Mouse (Mus musculus) limb, embryonic 14.5 days (tissue): ENCODE results near the gene Btn2a2. TPM values are rescaled to one million over a fixed set of nuclear protein-coding genes. Genes with fewer than 3 reads are reported as not detected.

Experiments used
- ATAC-seq: fragments of 200-750 bp; cut with Nextera tagmentation; 2 replicates; pipeline ENCODE4 v1.8.0; 2017; ENCODE audit warnings: low read depth, moderate number of reproducible peaks, moderate TSS enrichment; ENCODE audit not compliant: low FRiP score
- DNase-seq: peaks from one replicate; pipeline ENCODE4 v3.0.0-alpha.2; 2015; ENCODE audit warnings: low spot score
- H3K27ac ChIP-seq: fragments of 300-500 bp; sonication (generic); replicated peaks from 2 replicates; pipeline ENCODE4 v1.5.1; 2014; ENCODE audit warnings: low read depth, mild to moderate bottlenecking, low read length, moderate library complexity, mixed read lengths
- H3K27me3 ChIP-seq: fragments of 300-500 bp; sonication (generic); 2 replicates; pipeline ENCODE4 v1.6.1; 2014; ENCODE audit warnings: low read length, mixed read lengths; ENCODE audit not compliant: control insufficient read depth, insufficient read depth
- H3K36me3 ChIP-seq: fragments of 300-500 bp; sonication (generic); 2 replicates; pipeline ENCODE4 v1.6.1; 2014; ENCODE audit warnings: mild to moderate bottlenecking, low read length, moderate library complexity, mixed read lengths; ENCODE audit not compliant: control insufficient read depth, insufficient read depth
- H3K4me1 ChIP-seq: fragments of 300-500 bp; sonication (generic); 2 replicates; pipeline ENCODE4 v1.6.1; 2014; ENCODE audit warnings: antibody characterized with exemption, low read length, mixed read lengths; ENCODE audit not compliant: control insufficient read depth, insufficient read depth
- H3K4me2 ChIP-seq: fragments of 300-500 bp; sonication (generic); replicated peaks from 2 replicates; pipeline ENCODE4 v1.6.1; 2014; ENCODE audit warnings: low read depth, mild to moderate bottlenecking, low read length, moderate library complexity; ENCODE audit not compliant: severe bottlenecking
- H3K4me3 ChIP-seq: fragments of 300-500 bp; sonication (generic); replicated peaks from 2 replicates; pipeline ENCODE4 v1.5.1; 2014; ENCODE audit warnings: low read length
- H3K9ac ChIP-seq: fragments of 300-500 bp; sonication (generic); 2 replicates; pipeline ENCODE4 v1.6.1; 2014; ENCODE audit warnings: mild to moderate bottlenecking, low read depth, low read length, moderate library complexity; ENCODE audit not compliant: severe bottlenecking
- H3K9me3 ChIP-seq: fragments of 300-500 bp; sonication (generic); 2 replicates; pipeline ENCODE4 v1.6.1; 2016; ENCODE audit warnings: low read length; ENCODE audit not compliant: control insufficient read depth
- POLR2A ChIP-seq: fragments of 200-500 bp; IDR thresholded peaks from 2 replicates; pipeline ENCODE4 v1.8.0; 2012; ENCODE audit warnings: inconsistent platforms, mild to moderate bottlenecking, moderate library complexity, borderline replicate concordance; ENCODE audit not compliant: insufficient read depth, insufficient read length; ENCODE audit errors: extremely low read depth
- WGBS: fragments of 180-500 bp; shearing (Covaris S2); extraction: QIAGEN DNeasy Blood & Tissue Kit; methylation state at CpG from one replicate; pipeline ENCODE4 v1.1.7; 2014; 5-methylcytosine and 5-hydroxymethylcytosine counted together
- polyA plus RNA-seq, 2 experiments: library from polyadenylated mRNA; depleted of rRNA in 1 of 2; stranded (reverse) in 1 of 2; unstranded in 1 of 2; fragments of >200 nt; fragmentation: Nextera tagmentation in 1 of 2; extraction: Ambion mirVana in 1 of 2; gene quantifications; 2 replicates each; pipeline versions ENCODE4 v1.2.1 to v1.2.3; 2012 to 2014

Btn2a2 gene
- polyA plus RNA-seq, 2 experiments = 0.62 to 0.89 TPM

- no peak overlapping the region for H3K9ac ChIP-seq
- 0 out of 2 replicates have a peak overlapping the region, but pooled peaks have one; percentile 14 for H3K4me3 ChIP-seq
- H3K36me3 ChIP-seq = no peaks in the 10 kb centered on the region
- 9% methylated on average over 14 of the region's 14 CpGs for WGBS
- H3K9me3 ChIP-seq = no peaks in the 10 kb centered on the region
- no peak for DNase-seq
- peak overlapping the region; percentile 29 for H3K4me2 ChIP-seq
- no peak for TF ChIP-seq POLR2A
- H3K27ac ChIP-seq = no peak overlapping the region
- ATAC-seq = no peak
- no peaks in the 10 kb centered on the region for H3K27me3 ChIP-seq
- no peaks in the 10 kb centered on the region for H3K4me1 ChIP-seq
These were observed 3.3 kb upstream of the Btn2a2 start for GRCm38 (mm10) chr13:23491990-23492389.

- H3K27ac ChIP-seq = no peak overlapping the region
- H3K4me3 ChIP-seq = no peak overlapping the region
- H3K36me3 ChIP-seq = no peaks in the 10 kb centered on the region
- H3K27me3 ChIP-seq = no peaks in the 10 kb centered on the region
- H3K4me1 ChIP-seq = no peaks in the 10 kb centered on the region
- 14% methylated on average over 1 of the region's 1 CpGs for WGBS
- no peak for TF ChIP-seq POLR2A
- no peak for DNase-seq
- ATAC-seq = no peak
- H3K9ac ChIP-seq = no peak overlapping the region
- H3K9me3 ChIP-seq = no peaks in the 10 kb centered on the region
- no peak overlapping the region for H3K4me2 ChIP-seq
These were observed 2.6 kb upstream of the Btn2a2 start for GRCm38 (mm10) chr13:23491263-23491662.

GRCm38 (mm10) chr13:23490863-23491262 lies 2.2 kb upstream of the Btn2a2 start:
- Histone ChIP-seq H3K4me3 (no peak overlapping the region), H3K9me3 (no peaks in the 10 kb centered on the region), H3K27ac (no peak overlapping the region), H3K4me2 (no peak overlapping the region), H3K9ac (no peak overlapping the region), H3K27me3 (no peaks in the 10 kb centered on the region), H3K4me1 (no peaks in the 10 kb centered on the region), H3K36me3 (no peaks in the 10 kb centered on the region)
- DNase-seq = no peak
- WGBS = 66% methylated on average over 1 of the region's 1 CpGs
- no peak for ATAC-seq
- TF ChIP-seq POLR2A = no peak

GRCm38 (mm10) chr13:23485271-23485670 lies 3.4 kb downstream of the Btn2a2 start:
- ATAC-seq (no peak), DNase-seq (no peak)
- H3K9me3 ChIP-seq = no peaks in the 10 kb centered on the region
- no peak overlapping the region for H3K9ac ChIP-seq
- no peak overlapping the region for H3K4me2 ChIP-seq
- no peak for TF ChIP-seq POLR2A
- no peak overlapping the region for H3K4me3 ChIP-seq
- no peak overlapping the region for H3K27ac ChIP-seq
- no peaks in the 10 kb centered on the region for H3K27me3 ChIP-seq
- no peaks in the 10 kb centered on the region for H3K36me3 ChIP-seq
- 30% methylated on average over 5 of the region's 5 CpGs for WGBS
- no peaks in the 10 kb centered on the region for H3K4me1 ChIP-seq

- Histone ChIP-seq H3K4me1 (no peaks in the 10 kb centered on the region), H3K9me3 (no peaks in the 10 kb centered on the region), H3K27ac (no peak overlapping the region), H3K27me3 (no peaks in the 10 kb centered on the region), H3K9ac (no peak overlapping the region), H3K4me2 (no peak overlapping the region), H3K36me3 (no peaks in the 10 kb centered on the region), H3K4me3 (no peak overlapping the region)
- WGBS = 85% methylated on average over 2 of the region's 2 CpGs
- ATAC-seq = no peak
- DNase-seq = no peak
- no peak for TF ChIP-seq POLR2A
These were observed 5.5 kb downstream of the Btn2a2 start for GRCm38 (mm10) chr13:23483153-23483552.

DNA sequence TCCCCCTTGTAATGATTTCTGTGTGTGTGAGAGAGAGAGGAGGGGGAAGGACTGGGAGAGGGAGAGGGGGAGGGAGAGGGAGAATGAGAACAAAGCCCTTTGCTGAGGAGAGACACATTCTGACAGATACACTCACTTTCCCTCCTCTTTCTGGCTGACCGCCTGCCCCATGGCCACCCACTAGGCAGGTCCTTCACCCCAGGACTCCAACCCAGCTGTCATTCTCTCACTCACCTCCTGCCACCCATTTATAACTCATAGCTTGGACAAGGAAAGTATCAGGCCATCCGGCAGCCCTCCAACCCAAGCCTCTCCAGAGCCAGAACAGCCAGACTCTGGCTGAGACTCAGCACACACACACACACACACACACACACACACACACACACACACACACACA lies 13.0 kb downstream of the Btn2a2 start:
- no peaks in the 10 kb centered on the region for H3K4me1 ChIP-seq
- H3K36me3 ChIP-seq = no peaks in the 10 kb centered on the region
- no peak for TF ChIP-seq POLR2A
- no peak overlapping the region for H3K27ac ChIP-seq
- 48% methylated on average over 2 of the region's 2 CpGs for WGBS
- H3K27me3 ChIP-seq = no peaks in the 10 kb centered on the region
- ATAC-seq (0 out of 2 replicates have a peak, but pooled peaks have one; percentile 47), DNase-seq (no peak)
- no peak overlapping the region for H3K4me3 ChIP-seq
- no peak overlapping the region for H3K9ac ChIP-seq
- H3K9me3 ChIP-seq = no peaks in the 10 kb centered on the region
- no peak overlapping the region for H3K4me2 ChIP-seq
